18 mouse cellular contexts compared by ENCODE assay signal in the genomic region with DNA sequence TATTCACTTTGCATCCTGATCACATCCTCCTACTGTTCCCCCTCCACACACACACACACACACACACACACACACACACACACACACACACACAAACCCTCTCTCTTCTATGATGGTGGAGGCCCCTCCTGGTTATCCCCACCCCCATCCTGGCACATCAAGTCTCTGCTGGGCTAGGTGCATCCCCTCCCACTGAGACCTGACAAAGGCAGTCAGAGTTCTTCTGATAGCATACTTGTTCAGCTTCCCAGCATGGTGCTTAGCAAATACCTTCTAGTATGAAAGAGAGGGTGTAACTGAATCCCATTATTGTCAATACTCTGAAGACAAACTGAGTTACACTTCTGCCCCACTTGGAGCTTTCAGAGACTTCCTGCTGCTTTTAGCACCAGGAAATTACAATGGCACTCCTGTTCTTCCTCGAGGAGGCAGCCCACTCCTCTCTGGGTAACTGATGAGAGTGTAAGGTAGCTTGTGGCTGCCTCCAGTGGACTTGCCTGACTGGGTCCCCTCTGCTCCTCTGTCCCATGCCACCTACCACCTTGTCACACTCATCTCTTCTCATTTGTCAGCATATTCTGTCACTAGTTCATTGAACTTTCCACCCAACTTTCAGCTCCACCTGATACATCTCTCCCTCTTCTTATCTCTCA.
DNase-seq lines count a peak whose midpoint lies in the region; ATAC-seq lines count a peak whose summit lies in the region.
"Had no signal": no experiment of that assay in that cellular context is flagged by ENCODE, and none has a peak within 500 bp of the region (broad histone marks: within the 10 kb centered on the region; RNA-seq: fewer than 3 reads in every experiment).

No protein-coding gene starts in this region.

- H3K27me3 ChIP-seq in lung, embryonic 15.5 days = no peaks in the 10 kb centered on the region
- H3K27me3 ChIP-seq: CH12.LX; heart, embryonic 13.5 days; Patski had no signal

- ATAC-seq in lung, embryonic 15.5 days (ENCODE audit: borderline replicate concordance, extremely low read depth, low FRiP score, low TSS enrichment) = peak; percentile 70
- ATAC-seq: Patski had no signal

- H3K27ac ChIP-seq in lung, embryonic 15.5 days = no peak overlapping the region
- H3K27ac ChIP-seq: heart, embryonic 13.5 days had no signal

- H3K4me1 ChIP-seq in lung, embryonic 15.5 days = 0 out of 2 replicates have a peak, but pooled peaks cover 3% of the 10 kb centered on the region

- no peak overlapping the region for H3K9ac ChIP-seq in lung, embryonic 15.5 days
- H3K9ac ChIP-seq: heart, embryonic 13.5 days had no signal

- H3K36me3 ChIP-seq in lung, embryonic 15.5 days = no peaks in the 10 kb centered on the region
- H3K36me3 ChIP-seq: heart, embryonic 13.5 days had no signal

- peak; percentile 5 for DNase-seq in embryo, embryonic 10.5 days (ENCODE audit: low spot score)
- DNase-seq in embryo, embryonic 10 days (ENCODE audit: low spot score) = no peak
- no peak for DNase-seq in lung, adult 18-20 months
- peak; percentile 50 for DNase-seq in WW6 (ENCODE audit: low read depth, low spot score)
- peak; percentile 15 for DNase-seq in mesoderm, embryonic 11.5 days (ENCODE audit: low read depth, low spot score)
- no peak for DNase-seq in kidney, postnatal 14 days
- no peak for DNase-seq in thymus, postnatal 0 days (ENCODE audit: low spot score)
- DNase-seq: adrenal gland, adult 2 months; cerebellum, adult 11-12 months; heart, postnatal 4 days; kidney, adult 11 months; kidney, postnatal 10 days; liver; lung, postnatal 10 days had no signal

- H3K4me3 ChIP-seq in lung, embryonic 15.5 days = no peak overlapping the region
- H3K4me3 ChIP-seq: heart, embryonic 13.5 days had no signal

- H3K9me3 ChIP-seq in lung, embryonic 15.5 days = no peaks in the 10 kb centered on the region
- H3K9me3 ChIP-seq: heart, embryonic 13.5 days had no signal

- H3K4me2 ChIP-seq in lung, embryonic 15.5 days = no peak overlapping the region
- H3K4me2 ChIP-seq: heart, embryonic 13.5 days had no signal

- WGBS in lung, embryonic 15.5 days = 0% methylated on average over 1 of the region's 1 CpGs

Comparison
In these comparisons a context has a peak if more than half of its experiments do, and no peak if none do; other contexts are left out.
1. DNase-seq: peak in embryo, embryonic 10.5 days (single experiment), WW6 (single experiment) and mesoderm, embryonic 11.5 days (single experiment); none in embryo, embryonic 10 days (single experiment), lung, adult 18-20 months (0 of 2), kidney, postnatal 14 days (single experiment) and thymus, postnatal 0 days (single experiment).